Mouse (Mus musculus) ES-Bruce4 (cell line): Measurements from ENCODE around the gene Coasy.

ENCODE experiments used
- CTCF ChIP-seq: IDR thresholded peaks from one replicate; pipeline ENCODE4 v1.8.1; 2011; ENCODE audit warnings: low read depth, low read length
- POLR2A ChIP-seq: IDR thresholded peaks from one replicate; pipeline ENCODE4 v1.8.1; 2011; ENCODE audit warnings: low read length; ENCODE audit not compliant: insufficient read depth

DNA sequence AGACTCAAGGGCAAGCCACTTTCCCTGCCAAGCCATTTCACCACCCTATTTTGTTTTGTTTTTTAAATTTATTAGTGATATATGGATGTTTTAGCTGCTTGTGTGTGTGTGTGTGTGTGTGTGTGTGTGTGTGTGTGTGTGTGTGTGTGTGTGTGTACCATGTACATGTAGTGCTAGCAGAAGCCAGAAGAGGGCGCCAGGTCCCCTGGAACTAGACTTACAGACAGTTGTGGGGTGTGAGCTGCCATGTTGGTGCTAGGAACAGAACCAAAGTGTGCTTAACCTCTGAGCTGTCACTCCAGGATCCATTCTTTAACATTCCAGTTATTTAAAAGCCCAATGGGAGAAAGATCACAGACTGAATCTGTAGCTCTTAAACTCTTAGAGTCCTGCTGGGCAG, 44.7 kb downstream of the Coasy start:
- TF ChIP-seq POLR2A (no peak), CTCF (peak; percentile 28)
